Mouse (Mus musculus): ENCODE measurements around the gene Olfr159.

DNA sequence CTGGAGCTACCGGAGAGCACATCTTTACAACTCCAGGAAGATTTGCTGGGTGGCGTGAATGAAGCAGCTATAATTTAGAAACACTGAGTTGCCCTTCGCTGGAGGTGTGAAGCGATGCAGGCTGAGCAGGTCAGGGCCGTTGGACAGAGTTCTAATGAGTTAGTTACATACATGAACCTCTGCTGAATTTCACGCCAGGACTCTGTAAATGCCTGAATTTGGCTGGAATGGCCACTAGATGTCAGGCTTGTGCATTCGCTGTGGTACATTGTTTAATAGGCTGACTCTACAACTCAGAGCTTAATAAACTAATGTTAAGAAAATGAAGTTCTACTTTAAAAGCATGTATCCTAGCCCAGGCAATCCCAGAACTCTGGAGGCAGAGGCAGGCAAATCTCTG, 7.4 kb downstream of the Olfr159 start:
- TF ChIP-seq CTCF (IDR thresholded peaks at IDR 0.05; ENCODE audit: control insufficient read depth, insufficient read depth, low read length) (peak; percentile 19; the same call in 1 of the 2 replicates), POLR2A (IDR thresholded peaks at IDR 0.05; ENCODE audit: borderline replicate concordance, control insufficient read depth, low read depth, low read length) (no peak)

All from bone marrow, adult 2 months (tissue).